Mouse (Mus musculus) limb, embryonic 15.5 days (tissue): ENCODE results near the gene Loxl3. TPM values are rescaled to one million over a fixed set of nuclear protein-coding genes. Genes with fewer than 3 reads are reported as not detected.

Experiments used
- ATAC-seq: fragments of 200-750 bp; cut with Nextera tagmentation; 2 replicates; pipeline ENCODE4 v1.8.0; 2017; ENCODE audit warnings: low read depth, moderate TSS enrichment; ENCODE audit not compliant: insufficient number of reproducible peaks, low FRiP score, low TSS enrichment
- H3K27ac ChIP-seq: fragments of 300-500 bp; sonication (generic); 2 replicates; pipeline ENCODE4 v1.5.1; 2015; ENCODE audit warnings: moderate library complexity, mild to moderate bottlenecking, inconsistent platforms
- H3K27me3 ChIP-seq: fragments of 300-500 bp; sonication (generic); 2 replicates; pipeline ENCODE4 v1.6.1; 2015; ENCODE audit warnings: inconsistent platforms
- H3K36me3 ChIP-seq: fragments of 300-500 bp; sonication (generic); 2 replicates; pipeline ENCODE4 v1.6.1; 2015; ENCODE audit warnings: inconsistent platforms
- H3K4me1 ChIP-seq: fragments of 300-500 bp; sonication (generic); 2 replicates; pipeline ENCODE4 v1.6.1; 2015; ENCODE audit warnings: inconsistent platforms
- H3K4me2 ChIP-seq: fragments of 300-500 bp; sonication (generic); 2 replicates; pipeline ENCODE4 v1.6.1; 2015; ENCODE audit warnings: mild to moderate bottlenecking, inconsistent platforms
- H3K4me3 ChIP-seq: fragments of 300-500 bp; sonication (generic); 2 replicates; pipeline ENCODE4 v1.5.1; 2015; ENCODE audit warnings: mild to moderate bottlenecking, inconsistent platforms
- H3K9ac ChIP-seq: fragments of 300-500 bp; sonication (generic); 2 replicates; pipeline ENCODE4 v1.6.1; 2015; ENCODE audit warnings: inconsistent platforms
- H3K9me3 ChIP-seq: fragments of 300-500 bp; sonication (generic); 2 replicates; pipeline ENCODE4 v1.6.1; 2016; ENCODE audit warnings: inconsistent platforms
- WGBS: fragments of 180-500 bp; shearing (Covaris S2); methylation state at CpG from one replicate; pipeline ENCODE4 v1.1.7; 2015; 5-methylcytosine and 5-hydroxymethylcytosine counted together
- polyA plus RNA-seq: library from polyadenylated mRNA; unstranded; fragments of >200 nt; fragmentation: Nextera tagmentation; extraction: Ambion mirVana; gene quantifications from 2 replicates; pipeline ENCODE4 v1.2.1, GENCODE M21; 2015

Gene Loxl3
- polyA plus RNA-seq, 1 experiment from 2014 or later = 31.2 TPM

DNA sequence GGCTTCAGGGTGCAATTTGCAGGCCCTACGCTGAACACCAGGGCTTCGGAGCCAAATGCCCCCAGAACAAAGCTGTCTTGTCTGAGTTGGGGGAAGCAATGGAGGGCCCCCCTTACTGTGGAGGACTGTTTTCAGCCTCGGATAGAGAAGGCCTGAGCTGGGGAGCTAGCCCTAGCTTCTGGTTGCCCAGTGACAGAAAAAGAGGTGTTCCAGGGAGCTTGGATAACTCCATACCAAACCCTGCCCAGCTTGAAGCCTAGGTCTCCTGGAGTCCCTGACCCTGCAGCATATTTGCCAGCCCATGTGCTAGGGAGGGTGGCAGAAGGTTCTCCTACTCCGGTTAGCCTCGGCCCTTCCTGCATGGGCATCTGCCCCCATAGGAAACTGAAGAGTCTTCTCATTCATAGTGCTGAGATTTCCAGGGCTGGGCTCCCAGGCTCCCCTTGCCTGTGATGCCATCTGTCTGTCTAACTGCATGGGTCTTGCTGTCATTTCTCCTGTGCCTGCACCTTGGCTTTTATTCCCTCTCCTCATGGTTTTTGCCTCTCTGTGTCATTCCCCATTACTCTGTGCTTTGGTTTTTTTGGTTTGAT is 586 bp downstream of the Loxl3 start:
- Histone ChIP-seq H3K9me3 (no peaks in the 10 kb centered on the region), H3K27me3 (peaks cover 8% of the 10 kb centered on the region), H3K4me3 (peak overlapping the region; percentile 61), H3K9ac (peak overlapping the region; percentile 44), H3K36me3 (0 out of 2 replicates have a peak, but pooled peaks cover 4% of the 10 kb centered on the region), H3K27ac (peak overlapping the region; percentile 81), H3K4me2 (peak overlapping the region; percentile 80), H3K4me1 (peaks cover 58% of the 10 kb centered on the region)
- no peak for ATAC-seq
- 37% methylated on average over 5 of the region's 5 CpGs for WGBS

DNA sequence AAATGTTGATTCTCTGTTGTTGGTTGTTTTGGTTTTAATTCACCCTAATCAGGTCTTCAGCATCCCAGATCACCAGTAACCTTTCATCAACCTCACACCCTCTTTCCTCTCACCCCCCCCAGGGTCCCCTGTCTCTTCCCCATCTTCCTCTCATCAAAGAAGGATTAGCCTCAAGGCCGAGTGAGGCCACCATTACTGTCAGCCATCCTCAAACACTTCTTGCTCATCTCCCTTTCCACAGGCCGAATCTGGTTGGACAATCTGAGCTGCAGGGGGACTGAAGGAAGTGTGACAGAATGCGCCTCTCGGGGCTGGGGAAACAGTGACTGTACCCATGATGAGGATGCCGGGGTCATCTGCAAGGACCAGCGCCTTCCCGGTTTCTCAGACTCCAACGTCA is 3.2 kb downstream of the Loxl3 start:
- peaks cover 38% of the 10 kb centered on the region for H3K4me1 ChIP-seq
- no peaks in the 10 kb centered on the region for H3K27me3 ChIP-seq
- ATAC-seq = no peak
- WGBS = 79% methylated on average over 8 of the region's 8 CpGs
- H3K9me3 ChIP-seq = no peaks in the 10 kb centered on the region
- no peak overlapping the region for H3K27ac ChIP-seq
- no peak overlapping the region for H3K9ac ChIP-seq
- no peak overlapping the region for H3K4me2 ChIP-seq
- no peaks in the 10 kb centered on the region for H3K36me3 ChIP-seq
- no peak overlapping the region for H3K4me3 ChIP-seq

DNA sequence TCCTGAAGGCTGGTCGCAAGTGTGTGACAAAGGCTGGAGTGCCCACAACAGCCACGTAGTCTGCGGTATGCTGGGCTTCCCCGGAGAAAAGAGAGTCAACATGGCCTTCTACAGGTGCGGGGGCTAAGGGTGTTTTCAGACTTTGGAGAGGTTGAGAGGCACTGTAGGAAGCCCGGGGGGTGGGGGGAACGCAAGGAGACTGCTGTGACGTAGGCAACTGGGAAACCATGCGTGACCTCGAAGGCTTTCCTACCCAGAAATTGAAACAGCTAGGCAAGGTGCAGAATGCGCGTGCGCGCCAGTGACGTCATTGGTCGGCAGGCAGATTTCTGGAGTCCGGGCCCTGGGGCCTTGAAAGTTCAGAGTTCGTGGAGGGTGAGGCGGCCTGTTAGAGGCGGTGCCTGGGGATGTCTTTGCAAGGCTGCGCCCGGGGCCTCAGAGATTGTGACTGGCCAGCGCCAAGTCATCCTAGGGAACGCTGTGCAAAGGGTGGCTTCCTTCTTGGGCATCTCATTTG is 4.6 kb downstream of the Loxl3 start:
- 0 out of 2 replicates have a peak, but pooled peaks cover 3% of the 10 kb centered on the region for H3K36me3 ChIP-seq
- WGBS = 9% methylated on average over 24 of the region's 24 CpGs
- H3K9ac ChIP-seq = no peak overlapping the region
- peaks cover 31% of the 10 kb centered on the region for H3K4me1 ChIP-seq
- ATAC-seq = no peak
- peak overlapping the region; percentile 54 for H3K4me2 ChIP-seq
- H3K27ac ChIP-seq = no peak overlapping the region
- no peaks in the 10 kb centered on the region for H3K9me3 ChIP-seq
- no peaks in the 10 kb centered on the region for H3K27me3 ChIP-seq
- peak overlapping the region; percentile 29 for H3K4me3 ChIP-seq

DNA sequence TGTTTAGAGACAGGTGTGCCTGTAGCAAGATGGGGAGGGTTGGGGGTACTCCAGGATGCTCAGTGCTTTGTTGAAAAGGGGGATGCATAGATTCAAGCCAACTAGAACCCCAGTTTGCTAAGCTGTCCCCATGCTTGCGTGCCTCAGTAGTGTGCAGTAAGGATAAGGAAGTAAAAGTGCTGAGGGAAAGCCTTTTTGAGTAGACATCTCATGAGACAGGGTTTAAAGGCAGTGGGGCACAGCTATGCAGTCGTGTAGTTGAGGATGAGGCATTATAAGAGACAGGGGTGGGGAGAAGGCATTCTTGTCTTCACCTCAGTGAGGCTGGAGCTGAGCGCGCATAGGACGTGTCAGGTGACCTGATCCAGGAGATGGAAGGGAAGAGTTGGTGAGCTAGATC is 6.6 kb downstream of the Loxl3 start:
- Histone ChIP-seq H3K36me3 (0 out of 2 replicates have a peak, but pooled peaks cover 3% of the 10 kb centered on the region), H3K27me3 (no peaks in the 10 kb centered on the region), H3K4me1 (peaks cover 17% of the 10 kb centered on the region), H3K9me3 (no peaks in the 10 kb centered on the region), H3K4me3 (no peak overlapping the region), H3K27ac (no peak overlapping the region), H3K4me2 (no peak overlapping the region), H3K9ac (no peak overlapping the region)
- ATAC-seq = no peak
- 75% methylated on average over 5 of the region's 5 CpGs for WGBS

GRCm38 (mm10) chr6:83043561-83043960 is 9.6 kb downstream of the Loxl3 start:
- WGBS = 67% methylated on average over 6 of the region's 6 CpGs
- Histone ChIP-seq H3K4me1 (peaks cover 4% of the 10 kb centered on the region), H3K4me3 (no peak overlapping the region), H3K4me2 (no peak overlapping the region), H3K27ac (no peak overlapping the region), H3K36me3 (0 out of 2 replicates have a peak, but pooled peaks cover 3% of the 10 kb centered on the region), H3K9ac (no peak overlapping the region), H3K27me3 (no peaks in the 10 kb centered on the region), H3K9me3 (no peaks in the 10 kb centered on the region)
- no peak; the same call in 1 of the 2 replicates for ATAC-seq

- H3K4me3 ChIP-seq = no peak overlapping the region
- H3K9me3 ChIP-seq = no peaks in the 10 kb centered on the region
- 0 out of 2 replicates have a peak, but pooled peaks cover 3% of the 10 kb centered on the region for H3K36me3 ChIP-seq
- no peaks in the 10 kb centered on the region for H3K4me1 ChIP-seq
- no peak for ATAC-seq
- no peak overlapping the region for H3K27ac ChIP-seq
- no peak overlapping the region for H3K4me2 ChIP-seq
- H3K27me3 ChIP-seq = no peaks in the 10 kb centered on the region
- WGBS = 91% methylated on average over 5 of the region's 5 CpGs
- no peak overlapping the region for H3K9ac ChIP-seq
These were observed 10.0 kb downstream of the Loxl3 start for GRCm38 (mm10) chr6:83043993-83044392.

DNA sequence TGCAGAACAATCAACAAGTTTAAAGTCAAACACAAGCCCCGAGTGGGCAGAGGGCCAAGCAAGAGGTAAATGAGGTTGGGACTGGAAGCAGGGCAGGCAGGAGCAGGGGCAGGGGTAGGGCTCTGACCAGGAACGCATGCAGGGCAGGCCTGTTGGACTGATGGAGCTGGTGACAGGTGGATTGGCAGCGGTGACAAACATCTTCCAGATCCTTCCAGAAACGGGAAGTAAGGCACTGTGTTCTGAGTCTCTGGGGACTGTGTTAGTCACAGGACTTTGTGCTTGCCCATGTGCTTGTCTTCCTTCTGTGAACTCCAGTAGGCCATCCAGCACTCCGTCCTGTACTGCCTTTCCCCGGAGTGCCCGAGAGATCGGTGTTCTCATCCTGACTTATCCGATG is 10.8 kb downstream of the Loxl3 start:
- no peak overlapping the region for H3K4me3 ChIP-seq
- H3K27ac ChIP-seq = no peak overlapping the region
- WGBS = 70% methylated on average over 9 of the region's 9 CpGs
- peaks cover 5% of the 10 kb centered on the region; the same call in 1 of the 2 replicates for H3K36me3 ChIP-seq
- no peaks in the 10 kb centered on the region for H3K9me3 ChIP-seq
- H3K4me1 ChIP-seq = no peaks in the 10 kb centered on the region
- no peak overlapping the region for H3K9ac ChIP-seq
- no peak for ATAC-seq
- no peaks in the 10 kb centered on the region for H3K27me3 ChIP-seq
- no peak overlapping the region for H3K4me2 ChIP-seq

- H3K4me2 ChIP-seq = no peak overlapping the region
- H3K9ac ChIP-seq = no peak overlapping the region
- no peak overlapping the region for H3K4me3 ChIP-seq
- H3K27ac ChIP-seq = no peak overlapping the region
- H3K9me3 ChIP-seq = no peaks in the 10 kb centered on the region
- H3K36me3 ChIP-seq = peaks cover 21% of the 10 kb centered on the region
- no peaks in the 10 kb centered on the region for H3K27me3 ChIP-seq
- 66% methylated on average over 10 of the region's 10 CpGs for WGBS
- ATAC-seq = no peak
- peaks cover 15% of the 10 kb centered on the region for H3K4me1 ChIP-seq
These were observed 15.4 kb downstream of the Loxl3 start for GRCm38 (mm10) chr6:83049367-83049766.

DNA sequence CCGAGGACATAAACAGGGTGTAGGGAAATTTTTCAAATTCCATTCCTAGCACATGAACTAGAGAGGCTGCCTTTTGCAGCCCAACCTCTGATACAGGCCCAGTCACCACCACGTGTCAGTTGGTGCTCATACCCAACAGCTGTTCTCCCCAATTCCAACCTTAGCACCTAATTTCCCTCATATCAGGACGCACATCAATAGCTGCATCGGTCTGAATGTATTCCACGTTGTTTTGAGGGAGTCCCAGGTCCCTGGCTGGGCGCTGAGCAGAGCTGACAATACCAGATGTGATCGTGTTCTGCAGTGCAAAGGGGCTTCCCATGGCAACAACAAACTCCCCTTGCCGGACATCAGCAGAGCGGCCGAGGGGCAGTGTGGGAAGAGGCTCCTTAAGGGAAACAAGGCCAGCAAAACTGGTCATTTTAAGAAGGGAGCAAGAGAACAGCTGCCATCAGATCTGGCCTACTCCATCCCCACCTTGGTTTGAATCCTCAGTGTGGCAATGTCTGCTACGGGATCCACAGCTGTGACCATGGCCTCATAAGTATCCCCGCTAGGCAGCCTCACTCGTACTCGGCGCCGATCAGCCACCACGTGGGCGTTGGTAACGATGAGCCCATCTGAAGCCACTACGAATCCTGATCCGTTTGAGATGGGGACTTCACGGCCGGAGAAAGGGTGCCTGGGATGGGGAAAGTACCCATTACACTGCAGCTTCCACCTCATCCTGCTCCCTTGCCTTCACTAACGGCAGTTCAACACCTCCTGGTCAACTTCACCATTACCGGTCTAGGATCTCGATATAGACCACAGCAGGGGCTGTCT is 19.4 kb downstream of the Loxl3 start:
- WGBS = under 1% methylated on average over 26 of the region's 26 CpGs
- Histone ChIP-seq H3K9ac (peak overlapping the region; percentile 83), H3K4me1 (peaks cover 29% of the 10 kb centered on the region), H3K4me3 (peak overlapping the region; percentile 66), H3K27me3 (no peaks in the 10 kb centered on the region), H3K4me2 (peak overlapping the region; percentile 89), H3K9me3 (no peaks in the 10 kb centered on the region), H3K27ac (peak overlapping the region; percentile 91), H3K36me3 (peaks cover 37% of the 10 kb centered on the region)
- no peak for ATAC-seq

DNA sequence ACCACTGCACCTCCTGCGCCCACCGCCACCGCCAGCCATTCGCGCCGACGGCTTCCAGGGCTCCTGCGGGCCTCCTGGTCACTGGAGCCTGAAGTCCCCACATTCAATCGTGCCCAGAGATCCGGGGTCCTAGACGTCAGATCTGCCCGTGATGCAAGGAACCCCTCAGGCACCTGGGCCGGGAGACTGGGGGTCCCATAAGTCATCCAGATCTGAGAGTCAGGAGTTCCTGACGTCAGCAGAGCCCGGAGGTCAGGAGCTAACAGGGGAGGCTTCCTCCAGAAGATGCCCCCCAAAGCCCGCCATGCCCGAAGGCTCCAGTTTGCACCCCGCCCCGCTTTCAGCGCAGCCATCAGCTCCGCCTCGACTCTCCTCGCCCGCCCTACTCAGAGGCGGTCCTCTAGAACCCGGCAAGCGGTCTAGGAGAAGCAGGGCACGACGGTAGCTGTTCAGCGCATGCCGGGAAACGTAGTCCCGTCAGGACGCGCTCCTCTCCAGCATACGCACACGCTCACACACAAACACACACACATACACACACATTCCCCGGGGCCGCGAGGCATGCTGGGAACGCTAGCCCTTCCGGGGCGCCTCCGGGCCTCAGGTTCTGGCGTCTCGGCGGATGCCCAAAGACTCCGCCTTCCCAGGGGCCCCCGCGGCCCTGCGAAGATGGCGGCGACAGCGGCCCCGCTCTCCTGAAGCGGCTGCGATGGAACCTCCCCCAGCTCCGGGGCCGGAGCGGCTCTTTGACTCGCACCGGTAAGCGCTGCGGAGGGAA is 20.3 kb downstream of the Loxl3 start, which contains the start of gene Aup1:
Aup1 (plus strand) TSS at position 448 of the 778 bp plus-strand sequence.
- Histone ChIP-seq H3K9me3 (no peaks in the 10 kb centered on the region), H3K4me1 (peaks cover 29% of the 10 kb centered on the region), H3K27ac (peak within 1 kb of the TSS; percentile 91), H3K36me3 (peaks cover 37% of the 10 kb centered on the region), H3K27me3 (0 out of 2 replicates have a peak, but pooled peaks cover 2% of the 10 kb centered on the region), H3K4me3 (peak within 1 kb of the TSS; percentile 66), H3K4me2 (peak within 1 kb of the TSS; percentile 89), H3K9ac (peak within 1 kb of the TSS; percentile 83)
- WGBS = under 1% methylated on average over 61 of the region's 64 CpGs
- ATAC-seq = peak; percentile 93

DNA sequence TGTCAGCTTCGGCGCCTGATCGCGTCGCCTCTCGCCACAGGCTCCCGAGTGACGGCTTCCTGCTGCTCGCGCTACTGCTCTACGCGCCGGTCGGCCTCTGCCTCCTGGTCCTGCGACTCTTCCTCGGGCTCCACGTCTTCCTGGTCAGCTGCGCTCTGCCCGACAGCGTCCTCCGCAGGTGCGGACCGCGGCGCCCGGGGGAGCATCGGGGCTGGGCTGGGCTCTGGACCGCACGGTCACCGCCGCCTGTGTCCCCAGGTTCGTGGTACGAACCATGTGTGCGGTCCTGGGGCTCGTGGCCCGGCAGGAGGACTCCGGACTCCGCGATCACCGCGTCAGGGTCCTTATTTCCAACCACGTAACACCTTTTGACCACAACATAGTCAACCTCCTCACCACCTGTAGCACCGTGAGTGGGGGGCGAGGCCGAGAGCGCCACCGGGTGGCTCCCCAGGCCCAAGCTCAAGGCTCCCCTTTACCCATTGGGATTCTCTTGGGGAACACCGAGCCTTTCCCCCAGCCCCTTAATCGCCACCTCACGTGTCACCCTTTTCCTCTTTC is 21.0 kb downstream of the Loxl3 start, which contains the start of gene Htra2:
Htra2 (minus strand) TSS at position 403 of the 561 bp plus-strand sequence.
- ATAC-seq = peak; percentile 35; the same call in 1 of the 2 replicates
- Histone ChIP-seq H3K36me3 (peaks cover 33% of the 10 kb centered on the region), H3K9ac (peak within 1 kb of the TSS; percentile 83), H3K27ac (peak within 1 kb of the TSS; percentile 91), H3K4me2 (peak within 1 kb of the TSS; percentile 89), H3K9me3 (no peaks in the 10 kb centered on the region), H3K4me3 (peak within 1 kb of the TSS; percentile 66), H3K4me1 (peaks cover 29% of the 10 kb centered on the region), H3K27me3 (peaks cover 9% of the 10 kb centered on the region; the same call in 1 of the 2 replicates)
- WGBS = under 1% methylated on average over 49 of the region's 50 CpGs
